Mouse (Mus musculus) erythroid progenitor cell, adult 5-6 weeks (primary cell): ENCODE measurements around the gene Tle3. TPM values are rescaled to one million over a fixed set of nuclear protein-coding genes. Genes with fewer than 3 reads are reported as not detected.

Source experiments
- ATAC-seq: replicated peaks from 2 replicates; pipeline ENCODE4 v1.8.0; 2016; ENCODE audit warnings: moderate number of reproducible peaks, mild to moderate bottlenecking, moderate TSS enrichment, inconsistent platforms; ENCODE audit not compliant: poor library complexity, low FRiP score, severe bottlenecking
- total RNA-seq, 2 experiments: library from RNA; stranded (forward) in 1 of 2; stranded (reverse) in 1 of 2; fragments of 150-400 nt in 1 of 2; fragments of 186-747, 209-891 nt in 1 of 2; gene quantifications; 2 replicates each; pipeline versions ENCODE4 v1.2.3 to v1.2.4; 2015 to 2017; ENCODE audit warnings: low replicate concordance in 2 of 2

Gene Tle3
- total RNA-seq, 2 experiments from 2014 or later: 14.6 to 20.5 TPM

DNA sequence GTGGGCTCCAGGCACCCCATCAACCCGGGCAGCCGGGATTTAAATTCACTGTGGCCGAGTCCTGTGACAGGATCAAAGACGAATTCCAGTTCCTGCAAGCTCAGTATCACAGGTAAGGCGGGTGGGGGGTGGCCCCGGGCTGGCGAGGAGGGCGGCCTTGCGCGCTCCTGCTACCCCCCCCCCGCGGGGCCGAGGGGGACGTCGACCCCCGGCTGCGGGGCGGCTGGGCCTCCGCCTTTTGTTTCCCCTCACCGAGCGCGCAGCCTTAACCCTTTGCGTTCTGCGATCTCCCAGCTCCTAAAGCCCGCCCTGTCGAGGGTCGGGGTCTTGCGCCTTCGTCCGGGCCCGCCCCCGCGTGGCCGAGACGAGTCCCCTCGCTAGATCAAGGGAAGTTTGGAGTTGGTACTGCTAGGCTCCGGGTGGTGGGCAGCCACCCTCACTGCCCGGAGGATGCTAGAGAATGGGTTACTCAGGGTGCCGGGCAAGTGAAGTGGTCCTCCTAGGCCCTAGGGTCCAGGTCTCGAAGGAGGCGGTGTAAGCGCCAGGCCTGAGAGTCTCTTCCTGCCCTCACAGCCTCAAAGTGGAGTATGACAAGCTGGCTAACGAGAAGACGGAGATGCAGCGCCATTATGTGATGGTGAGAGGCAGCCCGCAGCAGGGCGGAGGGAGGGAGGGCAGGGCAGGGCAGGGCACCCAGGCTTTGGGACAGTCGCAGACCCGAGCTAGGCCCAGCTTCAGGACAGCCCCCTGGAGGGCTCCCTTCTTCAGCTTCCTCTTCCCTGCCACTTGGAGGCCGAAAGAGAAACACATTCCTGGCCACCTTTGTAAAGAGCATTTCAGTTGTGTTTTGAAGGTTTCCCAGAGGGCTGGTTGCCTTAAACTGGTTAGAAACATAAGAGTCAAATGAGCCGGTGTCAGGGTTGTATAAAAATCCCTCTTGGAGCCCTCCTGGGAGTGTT is 2.1 kb downstream of the Tle3 start:
- ATAC-seq: no peak

DNA sequence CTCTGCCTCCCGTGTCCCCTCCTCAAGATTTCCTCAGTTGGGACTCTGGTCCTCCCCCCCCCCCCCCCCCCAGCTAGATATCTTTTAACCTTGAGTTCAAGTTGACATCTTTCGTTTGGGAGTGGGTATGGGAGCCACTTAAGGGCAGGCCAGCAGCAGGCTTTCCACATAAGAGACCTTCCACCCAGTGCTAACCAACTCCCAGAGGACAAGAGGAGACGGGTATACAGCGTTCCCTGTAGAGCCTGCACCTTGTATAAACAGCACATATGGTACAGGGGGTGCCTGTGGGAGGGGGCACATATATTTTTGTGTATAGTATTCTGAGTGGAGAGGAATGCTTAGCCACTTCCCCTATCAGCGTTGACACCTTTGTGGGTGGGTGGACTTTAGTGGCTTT is 2.8 kb downstream of the Tle3 start:
- ATAC-seq: no peak

DNA sequence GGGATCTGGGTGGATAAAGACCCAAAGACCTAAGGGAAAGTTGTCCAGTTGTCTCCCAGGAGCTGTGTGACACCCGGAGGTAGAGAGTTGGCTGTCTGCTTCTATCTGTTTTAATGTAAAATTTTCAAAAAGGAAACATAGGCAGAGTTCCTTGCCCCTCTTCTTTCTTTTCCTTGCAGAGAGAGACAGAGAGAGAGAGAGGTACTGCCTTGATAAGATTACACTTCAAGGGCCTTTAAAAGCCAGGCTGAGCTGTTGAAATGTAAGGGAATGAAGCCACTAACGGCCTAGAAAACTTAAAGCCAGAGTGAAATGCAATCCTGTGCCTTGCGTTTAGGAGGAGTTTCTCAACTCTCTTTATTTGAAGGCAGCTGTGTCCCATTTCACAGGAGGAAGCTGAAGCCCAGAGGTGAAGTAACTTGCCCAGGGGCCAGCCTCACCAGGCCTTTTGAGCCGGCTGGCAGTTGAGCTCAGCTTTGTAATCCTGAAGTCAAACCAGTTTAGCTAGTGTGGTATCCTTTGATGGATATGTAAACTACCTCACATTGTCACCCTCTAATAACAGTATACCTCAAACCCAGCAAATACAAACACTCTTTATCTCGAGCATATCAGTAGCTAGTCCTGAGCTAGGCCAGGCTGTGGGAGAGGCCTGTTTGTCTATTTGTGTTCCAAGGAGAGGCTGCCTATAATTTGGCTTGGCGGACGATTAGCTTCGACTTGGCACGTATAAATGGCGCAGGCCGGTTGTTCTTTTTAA is 3.8 kb downstream of the Tle3 start:
- ATAC-seq: no peak

DNA sequence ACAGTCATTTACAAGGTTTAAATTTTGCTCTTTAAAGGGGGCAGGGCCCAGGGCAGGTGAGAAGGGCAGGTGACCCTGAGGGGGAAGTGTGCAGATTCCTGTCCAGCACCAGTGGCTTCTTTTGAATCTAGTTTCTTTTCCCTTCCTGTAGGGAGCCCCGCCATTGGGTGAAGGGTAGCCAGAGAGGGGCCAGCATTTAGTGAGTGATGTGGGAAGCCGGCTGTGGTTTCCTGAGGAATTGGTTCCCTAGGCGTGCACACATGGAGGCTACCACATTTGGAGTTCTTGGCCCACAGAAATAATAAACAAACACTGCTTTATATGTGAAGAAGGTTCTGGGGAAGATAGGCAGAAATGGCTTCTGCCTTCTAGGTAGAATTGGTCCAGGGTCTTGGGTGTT is 4.5 kb downstream of the Tle3 start:
- no peak for ATAC-seq

DNA sequence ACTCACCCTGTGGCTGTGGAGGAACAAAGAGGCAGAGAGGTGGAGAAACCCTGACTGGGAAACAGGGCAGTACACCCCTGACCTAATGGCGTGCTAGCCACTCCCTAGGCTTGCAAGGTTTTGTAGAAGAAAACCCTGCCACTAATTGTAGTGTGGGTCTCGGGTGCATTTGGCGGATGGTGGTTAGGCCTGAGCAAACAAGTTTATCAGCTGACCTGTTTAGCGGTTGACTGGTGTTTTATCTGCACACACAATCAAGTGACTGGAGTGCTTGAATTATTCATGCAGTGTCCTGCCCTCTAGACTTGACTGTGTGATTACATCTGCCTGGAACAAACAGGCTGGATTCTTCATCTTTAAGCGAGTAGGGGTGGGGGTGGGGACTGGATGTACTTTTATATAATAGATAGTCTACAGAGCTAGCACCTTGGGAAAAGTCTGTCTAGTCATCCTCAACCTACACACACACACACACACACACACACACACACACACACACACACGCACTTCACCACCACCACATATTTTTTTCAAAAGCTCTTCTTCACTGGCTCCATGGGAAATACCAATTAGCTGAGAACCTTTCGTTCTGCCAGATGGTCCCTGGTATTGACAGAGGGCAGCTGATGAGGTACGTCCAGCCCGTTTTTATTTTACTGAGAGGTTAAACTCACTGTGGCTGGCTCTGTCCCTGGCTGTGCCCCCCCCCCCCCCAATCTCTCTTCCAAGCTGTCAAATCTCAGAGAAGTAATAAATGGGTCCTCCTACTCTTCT is 5.7 kb downstream of the Tle3 start:
- no peak for ATAC-seq

DNA sequence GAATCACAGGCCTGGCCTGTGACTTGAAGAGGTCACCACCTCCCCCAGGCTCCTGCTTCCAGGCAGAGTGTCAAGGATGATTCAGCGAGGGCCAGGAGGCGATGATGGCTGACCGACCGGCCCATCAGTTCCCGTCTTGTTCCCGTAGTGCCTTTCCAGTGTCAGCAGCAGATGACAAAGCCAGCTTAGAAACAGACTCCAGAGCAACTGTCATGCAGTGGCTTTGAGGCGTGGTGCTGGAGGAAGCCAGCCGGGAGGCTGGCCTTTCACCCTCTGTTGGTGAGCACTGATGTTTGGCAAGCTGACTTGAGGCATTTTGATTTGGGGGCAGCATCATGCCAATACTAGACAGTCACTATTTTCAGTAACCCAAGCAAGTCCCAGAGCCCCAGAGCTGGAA is 6.3 kb downstream of the Tle3 start:
- no peak for ATAC-seq

DNA sequence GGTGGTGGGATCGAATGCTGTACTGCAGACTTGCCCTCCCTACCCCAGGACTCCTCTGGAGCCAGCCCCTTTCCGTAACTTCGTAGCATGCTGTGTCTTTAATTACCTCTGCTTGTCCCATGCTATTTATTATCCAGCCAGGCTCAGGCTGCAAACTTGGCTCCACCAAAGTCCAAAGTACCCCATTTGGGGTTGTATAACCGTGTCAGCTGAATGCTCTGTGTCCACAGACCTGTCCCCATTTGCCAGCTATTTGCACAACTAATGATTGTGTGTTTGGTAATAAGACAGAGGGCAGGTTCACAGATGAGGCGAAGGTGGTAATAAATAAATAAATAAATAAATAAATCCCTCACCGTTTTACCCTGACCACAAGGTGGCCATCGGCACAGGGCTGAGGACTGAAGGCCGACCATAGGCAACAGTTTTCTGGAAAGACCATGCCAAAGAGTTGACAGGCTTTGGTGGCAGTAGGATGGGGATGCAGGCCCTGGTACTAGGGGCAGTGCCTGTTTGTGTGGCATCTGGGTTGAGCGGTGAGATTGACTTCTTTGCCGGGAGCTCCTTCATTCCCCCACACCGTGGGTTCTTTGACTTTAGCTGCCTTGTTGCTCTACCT is 7.0 kb downstream of the Tle3 start:
- no peak for ATAC-seq

DNA sequence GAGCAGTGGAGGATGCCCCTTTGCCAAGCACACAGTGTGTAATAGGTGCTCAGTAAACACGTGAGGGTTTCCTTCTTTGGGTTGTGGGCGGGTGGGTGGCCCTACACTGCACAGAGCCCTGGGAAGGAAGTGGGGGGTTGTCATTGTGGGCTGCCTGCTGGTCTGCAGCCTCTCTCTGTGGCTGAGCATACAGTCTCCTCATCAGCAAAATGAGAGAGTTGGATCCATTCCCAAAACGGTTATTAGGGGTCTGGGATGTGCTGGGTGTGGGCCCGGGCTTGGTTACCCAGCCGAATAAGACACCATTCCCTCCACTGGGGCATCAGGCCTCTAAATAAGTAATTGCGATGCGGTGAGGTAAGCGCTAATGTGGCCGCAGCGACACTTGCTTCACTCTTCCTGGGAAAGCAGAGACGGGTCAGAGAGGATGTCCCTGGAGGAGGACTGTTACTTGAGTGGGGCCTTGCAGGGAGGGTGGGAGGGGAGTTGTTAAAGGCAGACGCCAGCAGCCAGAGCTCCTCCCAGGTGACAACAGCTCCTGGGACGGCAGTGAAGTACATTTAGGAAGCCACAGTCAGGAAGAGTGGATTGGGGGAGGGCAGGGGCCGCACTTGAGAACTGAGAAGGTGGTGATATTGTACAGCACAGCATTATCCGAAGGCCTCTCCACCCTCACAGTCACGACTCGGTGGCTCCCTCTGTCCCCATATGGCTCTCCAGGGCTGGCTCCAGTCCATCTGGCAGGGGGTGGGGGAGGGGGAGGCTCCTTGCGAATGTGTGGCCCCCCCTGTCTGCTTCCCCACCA is 8.3 kb downstream of the Tle3 start:
- ATAC-seq: no peak

DNA sequence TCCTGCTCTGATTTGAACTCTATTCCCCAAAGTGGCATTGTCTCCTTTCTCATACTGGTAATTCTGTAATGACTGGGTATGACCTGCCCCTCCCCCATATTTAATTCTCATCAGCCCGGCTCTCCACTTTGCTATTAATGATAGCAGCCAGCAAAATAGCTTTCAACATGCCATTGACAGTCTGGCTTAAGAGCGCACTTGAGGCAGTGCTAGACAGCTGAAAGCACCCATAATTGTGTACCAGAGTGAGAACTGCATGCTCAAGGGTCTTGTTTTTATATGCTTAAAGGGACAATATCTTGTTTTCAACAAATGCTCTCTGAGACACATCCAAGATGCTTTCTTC is 8.9 kb downstream of the Tle3 start:
- no peak for ATAC-seq

DNA sequence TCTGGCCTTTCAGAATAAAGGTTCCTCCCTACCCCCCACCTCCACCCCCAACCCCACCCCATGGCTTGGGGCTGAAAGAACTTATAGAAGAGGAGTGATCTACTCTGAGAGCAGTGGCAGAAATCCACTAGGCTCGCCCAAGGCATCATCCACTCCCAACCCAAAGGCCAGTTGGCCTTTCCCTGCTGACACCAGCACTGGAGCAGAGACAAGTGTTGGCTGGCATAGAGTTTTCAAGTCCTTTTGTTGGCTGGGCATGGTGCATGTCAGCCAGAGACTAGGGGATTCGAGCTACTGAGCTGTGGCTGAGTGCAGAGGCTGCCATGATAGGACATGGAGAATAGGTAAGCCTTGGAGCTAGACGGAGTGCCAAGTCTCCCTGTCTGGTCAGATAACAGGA is 9.3 kb downstream of the Tle3 start:
- ATAC-seq: no peak

DNA sequence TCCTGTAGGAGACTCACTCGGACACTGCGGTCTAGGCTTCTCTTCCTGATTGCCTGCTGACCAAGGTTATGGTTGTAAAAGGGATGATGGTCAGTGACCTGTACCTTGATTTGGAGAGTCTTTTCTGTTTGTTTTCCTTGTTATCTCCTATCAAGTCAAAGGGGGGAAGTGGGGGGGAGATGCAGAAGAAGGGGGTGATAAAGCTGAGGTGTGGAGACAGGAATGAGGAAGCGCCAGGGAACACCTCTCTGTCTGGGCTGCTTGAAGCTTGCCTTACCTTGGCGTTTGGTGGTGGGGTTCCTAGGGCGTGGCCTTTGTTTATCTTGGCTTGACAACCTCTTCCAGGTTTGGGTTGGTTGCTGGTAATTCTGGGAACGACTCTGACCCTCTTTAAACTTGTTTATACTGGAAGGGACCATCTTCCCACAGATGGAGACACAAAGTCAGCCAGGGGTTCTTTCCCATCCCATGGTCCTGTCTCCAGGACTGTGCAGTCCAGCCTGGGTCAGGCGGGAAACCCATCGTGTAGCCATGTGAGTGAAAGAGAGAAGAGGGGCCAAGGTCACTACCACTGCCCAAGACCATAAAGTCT is 10.5 kb downstream of the Tle3 start:
- no peak for ATAC-seq

DNA sequence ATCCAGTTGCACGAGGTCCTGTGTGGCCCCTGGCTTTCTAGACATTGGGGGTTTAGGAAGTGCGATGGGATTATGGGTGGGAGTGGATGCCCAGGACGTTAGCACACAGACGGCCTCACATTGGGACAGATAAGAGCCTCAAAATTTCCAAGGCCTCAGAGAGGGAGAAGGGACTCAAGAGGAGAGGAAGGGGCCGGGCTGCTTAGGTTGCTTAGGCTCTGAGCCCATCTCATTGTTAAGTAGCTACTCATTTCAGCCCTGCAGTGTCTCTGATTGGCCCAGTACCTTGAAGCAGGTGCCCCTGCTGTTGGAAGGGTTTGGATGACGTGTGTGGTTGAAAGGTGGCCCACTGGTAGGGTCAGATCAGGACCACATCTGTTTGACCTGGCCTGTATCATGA is 11.9 kb downstream of the Tle3 start:
- ATAC-seq: no peak

DNA sequence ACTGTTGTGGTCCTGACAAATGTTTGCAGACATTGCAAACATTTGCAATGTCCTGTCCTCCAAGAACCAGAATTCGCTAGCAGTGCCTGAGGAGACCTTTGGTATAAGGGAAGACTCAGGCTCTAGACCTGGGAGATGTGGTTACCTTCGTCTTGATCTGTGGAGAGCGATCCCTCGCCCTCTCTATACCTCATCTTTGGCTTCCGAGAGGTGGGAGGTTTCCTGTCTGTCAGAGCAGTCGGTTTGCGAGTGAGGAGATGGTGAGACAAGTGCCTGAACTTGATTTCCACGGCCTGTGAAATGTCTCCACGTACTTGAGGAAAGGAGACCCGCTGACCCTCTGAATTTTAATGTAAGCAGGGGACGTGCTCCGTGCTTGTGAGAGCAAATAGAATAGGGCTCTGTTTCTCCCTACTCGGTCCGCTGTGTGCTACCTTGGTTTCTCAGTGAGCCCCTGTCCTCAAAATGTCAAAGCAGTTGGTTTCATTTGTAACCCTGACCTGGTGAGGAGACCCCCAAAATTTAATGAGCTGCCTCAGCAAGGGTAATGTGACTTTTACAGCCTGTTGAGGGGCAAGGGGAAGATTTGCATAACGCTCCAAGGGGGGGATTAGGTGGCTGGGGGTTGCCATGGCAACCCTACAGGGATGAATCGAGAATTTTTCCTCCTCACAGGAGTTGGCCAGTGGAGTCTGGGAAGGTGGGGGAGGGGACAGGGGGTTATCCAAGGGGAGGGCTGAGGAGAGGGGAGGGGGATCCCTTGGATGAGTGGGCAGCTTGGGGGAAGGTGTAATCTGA is 12.7 kb downstream of the Tle3 start:
- ATAC-seq: no peak

DNA sequence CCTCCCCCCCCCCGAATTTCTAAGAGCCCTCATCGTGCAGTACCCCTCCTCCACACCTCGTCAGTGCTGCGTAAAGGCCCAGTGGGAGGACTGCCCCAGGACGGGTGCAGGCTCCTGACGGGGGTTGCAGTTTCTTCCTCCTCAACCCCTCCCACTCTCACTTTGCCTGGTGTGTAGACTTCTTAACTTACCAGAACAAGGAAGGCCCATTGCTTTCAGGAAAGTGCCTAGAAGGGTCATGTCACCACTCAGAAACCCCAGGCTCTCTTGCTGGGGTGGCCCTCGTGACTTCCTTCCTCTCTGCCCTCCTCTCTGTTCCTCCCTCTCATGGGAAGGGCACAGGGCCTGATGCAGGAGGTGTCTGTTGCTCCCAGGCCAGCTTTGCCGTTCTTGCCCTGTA is 13.6 kb downstream of the Tle3 start:
- no peak for ATAC-seq

DNA sequence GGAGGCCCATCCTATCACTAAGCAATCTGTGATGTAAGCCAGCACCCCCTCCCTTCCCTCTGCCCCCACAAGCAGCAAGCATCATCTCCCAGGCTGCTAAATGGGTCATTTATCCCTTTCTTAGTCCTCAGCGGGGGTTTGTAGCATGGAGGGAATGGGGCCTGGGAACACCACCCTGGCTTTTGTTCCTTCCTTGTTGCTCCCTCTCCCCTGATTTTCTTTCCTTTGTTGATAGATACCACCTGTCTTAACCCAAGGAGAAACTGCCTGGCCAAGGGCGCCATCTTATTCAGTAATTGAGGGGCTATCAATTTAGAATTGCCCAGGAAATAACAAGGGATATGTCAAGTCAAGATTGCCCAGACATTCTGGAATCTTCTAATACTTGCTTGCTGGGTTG is 14.1 kb downstream of the Tle3 start:
- no peak for ATAC-seq

DNA sequence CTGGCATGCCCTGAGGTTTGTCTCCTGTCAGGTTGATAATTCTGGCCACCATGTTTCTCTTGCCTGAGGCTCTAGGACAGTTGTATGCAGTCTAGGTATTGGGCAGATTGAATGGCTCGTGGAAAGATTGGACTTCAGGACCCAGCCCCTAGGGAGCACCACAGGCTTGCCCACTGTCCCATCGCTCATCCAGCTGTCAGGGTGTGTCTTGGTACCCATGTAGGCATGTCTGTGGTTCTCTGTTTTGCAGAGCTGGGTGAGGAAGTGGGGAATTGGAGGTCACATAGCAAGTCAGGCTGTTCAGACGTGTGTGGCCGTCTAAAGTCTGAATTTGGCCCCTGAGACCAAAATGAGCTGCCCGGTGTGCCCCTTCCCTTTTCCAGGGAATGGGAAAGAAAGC is 15.6 kb downstream of the Tle3 start:
- no peak for ATAC-seq

DNA sequence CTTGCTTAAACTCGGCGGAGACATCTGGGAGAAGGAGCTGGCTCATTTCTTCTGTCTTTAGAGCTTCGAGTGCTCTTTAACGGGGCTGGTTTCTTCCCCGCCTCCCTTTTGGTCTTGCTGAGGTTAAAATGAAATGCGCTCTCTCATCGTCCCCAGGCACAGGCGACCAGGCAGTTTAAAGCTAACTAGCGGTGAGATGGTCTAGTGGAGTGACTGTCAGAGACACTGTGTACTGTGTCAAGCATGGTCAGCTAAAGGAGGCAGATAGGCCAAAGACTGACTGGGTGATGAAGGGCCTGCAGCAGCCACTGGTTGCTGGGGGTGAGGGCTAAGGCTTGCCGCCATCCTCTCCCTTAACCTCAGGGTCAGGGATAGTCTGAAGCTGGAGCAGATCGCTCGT is 16.0 kb downstream of the Tle3 start:
- ATAC-seq: no peak

DNA sequence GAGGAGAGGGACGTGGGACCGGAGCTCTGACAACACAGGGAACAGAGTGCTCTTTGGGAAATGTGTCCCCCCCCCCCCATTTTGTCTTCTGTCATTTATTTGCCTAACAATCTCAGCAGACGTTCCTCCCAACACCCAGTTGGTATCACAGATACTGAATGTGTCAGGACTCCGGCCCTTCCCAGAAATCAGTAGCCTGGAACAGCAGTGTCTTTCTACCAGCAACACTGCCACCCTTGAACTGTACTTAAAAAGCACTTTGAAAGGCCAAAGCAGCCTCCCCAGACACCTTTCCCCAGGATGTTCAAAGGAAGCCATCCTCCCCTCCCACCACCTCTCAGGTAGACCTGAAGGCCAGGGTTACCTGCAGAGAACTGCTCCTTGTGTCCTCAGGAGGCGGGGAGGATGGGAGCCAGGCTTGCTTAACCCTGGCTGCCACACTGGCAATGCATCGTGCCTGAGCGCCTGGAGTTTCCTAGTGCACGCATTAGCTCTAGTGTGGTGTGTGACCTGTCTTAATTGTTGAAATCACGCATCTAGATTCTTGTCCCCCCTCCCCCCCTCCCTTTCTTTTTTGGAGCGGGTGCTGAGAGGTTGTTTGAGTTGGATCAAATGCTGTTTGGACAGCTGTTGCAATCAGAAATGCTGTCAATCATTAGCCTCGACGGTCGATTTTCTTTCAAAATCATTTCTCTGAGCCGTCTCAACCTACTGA is 16.7 kb downstream of the Tle3 start:
- ATAC-seq: no peak
